27 mouse cellular contexts compared by ENCODE assay signal in genomic region chr6:35335452-35335851, GRCm38 (mm10). TPM values are rescaled to one million over a fixed set of nuclear protein-coding genes. Genes with fewer than 3 reads are reported as not detected.
DNase-seq lines count a peak whose midpoint lies in the region; ATAC-seq and TF ChIP-seq lines count a peak whose summit lies in the region.
"Had no signal": no experiment of that assay in that cellular context is flagged by ENCODE, and none has a peak within 500 bp of the region (broad histone marks: within the 10 kb centered on the region; RNA-seq: fewer than 3 reads in every experiment).

No protein-coding gene starts in this region.

- H3K9me3 ChIP-seq in heart, embryonic 12.5 days (replicated peaks), result no peaks in the 10 kb centered on the region
- H3K9me3 ChIP-seq in kidney, postnatal 0 days (replicated peaks; ENCODE audit: low read length), result no peaks in the 10 kb centered on the region
- H3K9me3 ChIP-seq in kidney, embryonic 15.5 days (replicated peaks), result no peaks in the 10 kb centered on the region
- H3K9me3 ChIP-seq in liver, embryonic 14.5 days (ENCODE audit: control insufficient read depth, low read length), result no peaks in the 10 kb centered on the region
- H3K9me3 ChIP-seq: forebrain, embryonic 13.5 days; hindbrain, embryonic 10.5 days; limb, embryonic 10.5 days; midbrain, embryonic 12.5 days had no signal

- no peak for DNase-seq in heart, adult 18-20 months
- peak; percentile 14 for DNase-seq in kidney, postnatal 0 days (ENCODE audit: low spot score)
- DNase-seq in kidney, postnatal 25 days, result peak; percentile 21 to 61
- DNase-seq in liver, embryonic 14.5 days (ENCODE audit: low read depth in 3 of 3, low spot score in 3 of 3), result peak in 2 of 3 experiments; percentile 9 to 23
- no peak for DNase-seq in thymus, postnatal 36 days
- no peak for DNase-seq in left cerebral cortex, postnatal 14 days (ENCODE audit: low spot score in 2 of 2)
- DNase-seq: adrenal gland, postnatal 10 days; cerebellum, adult 2 months; cerebellum, postnatal 25 days; embryo, embryonic 11 days; gastrocnemius, postnatal 10 days; heart, postnatal 10 days; lung, adult 18-20 months; lung, postnatal 10 days had no signal

- no peak overlapping the region for H3K27ac ChIP-seq in heart, embryonic 12.5 days (ENCODE audit: poor library complexity, severe bottlenecking)
- H3K27ac ChIP-seq in kidney, postnatal 0 days, result no peak overlapping the region
- no peak overlapping the region for H3K27ac ChIP-seq in kidney, embryonic 15.5 days
- no peak overlapping the region for H3K27ac ChIP-seq in liver, embryonic 14.5 days
- H3K27ac ChIP-seq: forebrain, embryonic 13.5 days; hindbrain, embryonic 10.5 days; limb, embryonic 10.5 days; midbrain, embryonic 12.5 days had no signal

- peaks cover 43% of the 10 kb centered on the region for H3K4me1 ChIP-seq in heart, embryonic 12.5 days (replicated peaks)
- H3K4me1 ChIP-seq in kidney, postnatal 0 days (replicated peaks; ENCODE audit: insufficient read depth, low read length), result no peaks in the 10 kb centered on the region
- peaks cover 18% of the 10 kb centered on the region for H3K4me1 ChIP-seq in kidney, embryonic 15.5 days
- H3K4me1 ChIP-seq in liver, embryonic 14.5 days (replicated peaks; ENCODE audit: control insufficient read depth in 2 of 2, insufficient read depth in 2 of 2, low read length in 1 of 2), result peaks cover 0 to 3% of the 10 kb centered on the region in 2 experiments; a peak in 1 of 4 replicates
- H3K4me1 ChIP-seq: forebrain, embryonic 13.5 days had no signal

- H3K9ac ChIP-seq in heart, embryonic 12.5 days, result no peak overlapping the region
- H3K9ac ChIP-seq in kidney, postnatal 0 days (ENCODE audit: low read depth, low read length), result no peak overlapping the region
- H3K9ac ChIP-seq in kidney, embryonic 15.5 days, result no peak overlapping the region
- H3K9ac ChIP-seq in liver, embryonic 14.5 days (replicated peaks), result no peak overlapping the region
- H3K9ac ChIP-seq: forebrain, embryonic 13.5 days; midbrain, embryonic 12.5 days had no signal

- H3K36me3 ChIP-seq in heart, embryonic 12.5 days, result no peaks in the 10 kb centered on the region
- no peaks in the 10 kb centered on the region for H3K36me3 ChIP-seq in kidney, postnatal 0 days (ENCODE audit: insufficient read depth, low read length)
- H3K36me3 ChIP-seq in kidney, embryonic 15.5 days, result no peaks in the 10 kb centered on the region
- H3K36me3 ChIP-seq in liver, embryonic 14.5 days (replicated peaks; ENCODE audit: control insufficient read depth, insufficient read depth, low read depth), result no peaks in the 10 kb centered on the region
- H3K36me3 ChIP-seq: hindbrain, embryonic 10.5 days; limb, embryonic 10.5 days; midbrain, embryonic 12.5 days had no signal

- 45% methylated on average over 5 of the region's 5 CpGs for WGBS in heart, embryonic 12.5 days
- 41% methylated on average over 5 of the region's 5 CpGs for WGBS in kidney, postnatal 0 days
- WGBS in kidney, embryonic 15.5 days, result 42% methylated on average over 5 of the region's 5 CpGs
- 35% methylated on average over 5 of the region's 5 CpGs for WGBS in liver, embryonic 14.5 days (ENCODE audit: insufficient replicate concordance)

- no peak for TF ChIP-seq CTCF in kidney, postnatal 0 days (IDR thresholded peaks at IDR 0.05; ENCODE audit: low read depth)
- TF ChIP-seq CTCF in liver, embryonic 14.5 days (IDR thresholded peaks at IDR 0.05; ENCODE audit: low read depth), result no peak

- no peak overlapping the region for H3K4me2 ChIP-seq in heart, embryonic 12.5 days
- H3K4me2 ChIP-seq in kidney, postnatal 0 days (ENCODE audit: low read length), result no peak overlapping the region
- H3K4me2 ChIP-seq in kidney, embryonic 15.5 days, result no peak overlapping the region
- H3K4me2 ChIP-seq in liver, embryonic 14.5 days (ENCODE audit: low read depth), result no peak overlapping the region
- H3K4me2 ChIP-seq: forebrain, embryonic 13.5 days; heart, embryonic 11.5 days; midbrain, embryonic 12.5 days had no signal

- peak; percentile 45; the same call in 1 of the 2 replicates for ATAC-seq in heart, embryonic 12.5 days (ENCODE audit: insufficient number of reproducible peaks, low FRiP score)
- no peak for ATAC-seq in kidney, postnatal 0 days (replicated peaks; ENCODE audit: low FRiP score, low read depth)
- ATAC-seq in kidney, embryonic 15.5 days (replicated peaks; ENCODE audit: low FRiP score), result no peak
- peak; percentile 56; the same call in 1 of the 2 replicates for ATAC-seq in liver, embryonic 14.5 days (ENCODE audit: insufficient read depth)
- ATAC-seq: forebrain, embryonic 13.5 days; hindbrain, embryonic 16.5 days had no signal

- no peak for TF ChIP-seq EP300 in liver, embryonic 14.5 days (IDR thresholded peaks at IDR 0.05; ENCODE audit: low read depth)

- intact Hi-C loops in left cerebral cortex, postnatal 14 days (cut with DNase I), result no loop called here

- H3K27me3 ChIP-seq in heart, embryonic 12.5 days (replicated peaks), result no peaks in the 10 kb centered on the region
- no peaks in the 10 kb centered on the region for H3K27me3 ChIP-seq in kidney, postnatal 0 days (ENCODE audit: insufficient read depth, low read length)
- H3K27me3 ChIP-seq in kidney, embryonic 15.5 days, result no peaks in the 10 kb centered on the region
- H3K27me3 ChIP-seq in liver, embryonic 14.5 days (ENCODE audit: control insufficient read depth, insufficient read depth, low read length), result no peaks in the 10 kb centered on the region
- H3K27me3 ChIP-seq: forebrain, embryonic 13.5 days; midbrain, embryonic 12.5 days had no signal

- no peak overlapping the region for H3K4me3 ChIP-seq in heart, embryonic 12.5 days
- no peak overlapping the region for H3K4me3 ChIP-seq in kidney, postnatal 0 days (replicated peaks; ENCODE audit: low read depth, low read length)
- no peak overlapping the region for H3K4me3 ChIP-seq in kidney, embryonic 15.5 days (replicated peaks)
- no peak overlapping the region for H3K4me3 ChIP-seq in liver, embryonic 14.5 days (ENCODE audit: insufficient read depth in 1 of 2, low read depth in 2 of 2, low read length in 2 of 2)
- H3K4me3 ChIP-seq: forebrain, embryonic 13.5 days; hindbrain, embryonic 10.5 days; limb, embryonic 10.5 days; midbrain, embryonic 12.5 days had no signal

RNA-seq across cellular contexts. Expression of gene Fam180a, which starts 9.5 kb away (rescaled TPM):
- polyA plus RNA-seq in heart, embryonic 12.5 days (2016; fragmentation: Nextera tagmentation; extraction: Ambion mirVana), result 0.10 and 0.50 TPM in 2 replicates
- 1 to 10 TPM in 1 of 2 experiments, under 1 TPM in 1; 0.79 to 1.1 TPM for total RNA-seq in heart, adult 18-20 months (2021)
- polyA plus RNA-seq in kidney, postnatal 0 days (2015; fragmentation: Nextera tagmentation; extraction: Ambion mirVana), result 0.11 and 0.18 TPM in 2 replicates
- polyA plus RNA-seq in kidney, embryonic 15.5 days (2015; fragmentation: Nextera tagmentation; extraction: Ambion mirVana), result 0.23 and 0.47 TPM in 2 replicates
- 0.02 and 0.03 TPM in 2 replicates for polyA plus RNA-seq in liver, embryonic 14.5 days (2012; rRNA removed)
- polyA plus RNA-seq in liver, embryonic 14.5 days (2014; fragmentation: Nextera tagmentation; extraction: Ambion mirVana), result 0.11 and 0.23 TPM in 2 replicates
- 1 to 10 TPM; 5.5 to 7.4 TPM for total RNA-seq in left cerebral cortex, postnatal 14 days (2021)
- total RNA-seq: granulocyte monocyte progenitor cell, adult 5-6 weeks; megakaryocyte progenitor cell, adult 5-6 weeks; monocyte, adult 5-6 weeks; neutrophil, adult 5-6 weeks had no signal
- polyA plus RNA-seq: forebrain, embryonic 13.5 days; hindbrain, embryonic 10.5 days; limb, embryonic 10.5 days; thymus, postnatal 0 days had no signal

RNA-seq across cellular contexts. Expression of gene Slc13a4, which starts 27.5 kb away (rescaled TPM):
- polyA plus RNA-seq in heart, embryonic 12.5 days (2016; fragmentation: Nextera tagmentation; extraction: Ambion mirVana), result 2.1 and 2.4 TPM in 2 replicates
- total RNA-seq in heart, adult 18-20 months (2021), result under 1 TPM; 0.07 to 0.21 TPM
- 0.19 and 0.30 TPM in 2 replicates for polyA plus RNA-seq in kidney, postnatal 0 days (2015; fragmentation: Nextera tagmentation; extraction: Ambion mirVana)
- polyA plus RNA-seq in kidney, embryonic 15.5 days (2015; fragmentation: Nextera tagmentation; extraction: Ambion mirVana), result 0.18 and 0.32 TPM in 2 replicates
- polyA plus RNA-seq in liver, embryonic 14.5 days (2012; rRNA removed), result 0.03 and 0.04 TPM in 2 replicates
- 0.09 and 0.22 TPM in 2 replicates for polyA plus RNA-seq in liver, embryonic 14.5 days (2014; fragmentation: Nextera tagmentation; extraction: Ambion mirVana)
- 10 to 100 TPM; 11.1 to 13.9 TPM for total RNA-seq in left cerebral cortex, postnatal 14 days (2021)
- total RNA-seq: granulocyte monocyte progenitor cell, adult 5-6 weeks; megakaryocyte progenitor cell, adult 5-6 weeks; monocyte, adult 5-6 weeks; neutrophil, adult 5-6 weeks had no signal

Comparison
In these comparisons a context has a peak if more than half of its experiments do, and no peak if none do; other contexts are left out.
1. ATAC-seq: peak in heart, embryonic 12.5 days (single experiment) and liver, embryonic 14.5 days (single experiment); none in kidney, postnatal 0 days (single experiment) and kidney, embryonic 15.5 days (single experiment).
2. DNase-seq: peak in kidney, postnatal 0 days (single experiment), kidney, postnatal 25 days (2 of 2) and liver, embryonic 14.5 days (2 of 3); none in heart, adult 18-20 months (0 of 2), thymus, postnatal 36 days (0 of 2) and left cerebral cortex, postnatal 14 days (0 of 2).